Mouse (Mus musculus) A20 (cell line): Measurements from ENCODE around the gene Wdr95.
A peak's percentile ranks its signal among the peaks of the same experiment; 100 is the strongest.

Experiments used
- DNase-seq: peaks from one replicate; pipeline ENCODE4 v3.0.0-alpha.2; 2011; ENCODE audit warnings: low read depth, low spot score

Wdr95 gene

DNA sequence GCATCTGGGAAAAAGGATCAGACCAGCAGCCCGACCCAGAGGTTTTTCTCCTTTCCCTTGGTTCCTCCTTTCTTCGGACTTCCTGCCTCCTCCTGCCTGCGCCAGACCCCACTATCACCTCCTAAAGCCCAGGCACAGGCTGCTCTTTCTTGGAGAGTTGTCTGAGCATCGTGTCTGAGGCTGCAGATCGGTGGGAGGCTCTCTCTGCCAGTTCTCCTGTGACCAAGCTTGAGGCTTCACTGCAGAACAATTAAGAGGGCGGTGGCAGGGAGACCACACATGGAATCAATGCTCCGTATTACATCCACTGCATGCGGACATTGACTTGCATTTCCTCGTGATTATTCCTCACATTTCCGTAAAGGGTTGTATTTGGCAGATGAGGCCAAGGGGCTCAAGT is 49.0 kb downstream of the Wdr95 start:
- no peak for DNase-seq

DNA sequence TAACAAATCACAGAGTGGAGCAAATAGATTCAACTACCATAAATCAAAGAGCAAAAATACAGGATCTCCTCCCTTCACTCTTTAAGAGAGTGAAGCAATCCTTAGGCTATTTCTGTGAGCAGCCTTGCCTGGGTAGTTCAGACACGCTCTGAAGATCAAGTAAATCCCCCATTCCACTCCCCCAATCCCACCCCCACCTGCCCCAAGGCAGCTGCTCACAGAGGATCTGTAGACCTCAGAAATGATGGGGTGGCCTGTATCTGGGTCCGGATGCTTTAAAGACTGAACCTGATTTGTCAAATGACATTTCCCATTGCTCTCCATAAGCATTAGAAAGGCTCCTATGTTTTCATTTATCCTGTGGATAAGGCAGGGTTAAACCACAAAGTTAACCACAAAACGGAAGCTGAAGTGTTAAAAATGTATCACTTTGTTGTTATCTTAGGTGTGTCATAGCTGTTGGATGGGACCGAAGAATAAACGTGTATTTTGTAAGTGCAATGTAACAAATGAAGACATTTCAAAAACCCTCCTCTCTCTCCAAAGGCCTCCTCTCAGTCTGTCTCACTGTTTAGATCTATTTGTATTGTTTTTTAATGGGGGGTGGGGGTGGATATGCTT is 54.3 kb downstream of the Wdr95 start:
- DNase-seq: no peak

DNA sequence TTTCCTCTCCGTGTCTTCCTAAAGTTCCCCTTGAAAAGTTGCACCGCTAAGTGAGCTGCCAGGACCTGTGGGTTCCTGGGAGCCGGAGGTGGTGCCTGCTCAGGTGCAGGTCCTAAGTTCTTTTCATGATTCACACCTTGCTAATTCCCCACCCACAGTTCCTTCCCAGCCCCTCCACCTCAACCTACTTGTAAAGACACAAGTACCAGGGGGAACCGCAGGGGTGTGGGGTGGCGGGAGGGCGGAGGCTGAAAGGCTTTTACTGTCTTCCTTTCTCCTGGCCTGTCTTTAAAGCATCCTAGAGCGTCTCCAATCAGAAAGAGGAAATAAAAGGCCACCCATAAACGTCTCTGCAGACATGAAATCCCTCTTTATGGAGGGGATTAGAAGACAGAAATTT is 55.0 kb downstream of the Wdr95 start:
- no peak for DNase-seq

DNA sequence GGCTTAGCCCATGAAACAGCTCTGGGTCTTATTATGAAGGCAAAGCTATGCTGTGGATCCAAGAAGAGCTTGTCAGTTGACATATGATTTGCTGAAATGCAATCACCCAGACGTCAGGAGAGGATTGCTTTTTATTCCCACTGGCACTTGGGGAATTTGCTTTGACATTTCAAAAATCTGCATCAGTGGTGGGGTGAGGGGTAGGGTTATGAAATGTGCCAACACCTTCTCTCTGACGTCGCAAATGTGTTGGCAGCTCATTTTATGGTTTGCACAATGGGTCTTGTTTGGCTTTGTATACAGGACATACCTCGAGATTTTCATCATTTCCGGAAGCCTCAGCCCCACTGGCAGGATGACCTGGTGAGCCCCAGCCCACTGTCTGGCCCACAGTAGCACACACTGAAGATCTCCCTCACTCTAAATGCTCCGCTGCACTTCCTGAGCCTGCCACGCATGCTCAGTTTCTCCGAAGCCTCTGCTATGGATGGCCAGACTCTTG is 55.7 kb downstream of the Wdr95 start:
- DNase-seq: no peak

DNA sequence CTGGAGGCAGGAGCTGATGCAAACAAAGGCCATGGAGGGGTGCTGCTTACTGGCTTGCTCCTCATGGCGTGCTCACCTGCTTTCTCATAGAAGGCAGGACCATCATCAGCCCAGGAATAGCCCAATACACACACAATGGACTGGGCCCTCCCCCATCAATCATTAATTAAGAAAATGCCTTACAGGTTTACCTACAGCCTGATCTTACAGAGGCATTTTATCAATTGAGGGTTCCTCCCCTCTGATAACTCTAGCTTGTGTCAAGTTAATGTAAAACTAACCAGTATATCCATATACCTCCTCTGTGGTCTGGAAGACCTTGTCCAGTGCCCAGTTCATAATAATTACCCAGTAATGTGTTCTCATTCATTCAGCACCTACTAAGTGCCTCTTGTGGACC is 56.8 kb downstream of the Wdr95 start:
- DNase-seq: no peak

DNA sequence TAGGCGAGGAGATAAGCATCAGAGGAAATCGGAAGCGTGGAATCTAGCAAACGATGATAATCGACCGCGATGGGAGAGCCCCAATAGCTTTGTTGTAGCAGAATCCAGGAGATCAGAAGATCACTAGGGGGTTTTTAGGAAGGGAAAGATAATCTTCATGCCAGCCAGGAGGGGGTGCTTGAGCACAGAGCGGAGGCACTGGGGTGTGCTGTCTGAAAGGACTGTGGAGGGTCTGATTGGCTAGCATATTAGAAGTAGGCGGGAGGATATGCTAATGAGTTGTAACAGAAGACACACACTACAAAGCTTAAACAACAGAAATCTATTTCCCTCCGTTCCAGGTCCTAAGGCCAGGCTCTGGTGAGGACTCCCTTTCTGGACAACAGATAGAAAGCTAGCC is 57.4 kb downstream of the Wdr95 start:
- DNase-seq: peak; percentile 77

DNA sequence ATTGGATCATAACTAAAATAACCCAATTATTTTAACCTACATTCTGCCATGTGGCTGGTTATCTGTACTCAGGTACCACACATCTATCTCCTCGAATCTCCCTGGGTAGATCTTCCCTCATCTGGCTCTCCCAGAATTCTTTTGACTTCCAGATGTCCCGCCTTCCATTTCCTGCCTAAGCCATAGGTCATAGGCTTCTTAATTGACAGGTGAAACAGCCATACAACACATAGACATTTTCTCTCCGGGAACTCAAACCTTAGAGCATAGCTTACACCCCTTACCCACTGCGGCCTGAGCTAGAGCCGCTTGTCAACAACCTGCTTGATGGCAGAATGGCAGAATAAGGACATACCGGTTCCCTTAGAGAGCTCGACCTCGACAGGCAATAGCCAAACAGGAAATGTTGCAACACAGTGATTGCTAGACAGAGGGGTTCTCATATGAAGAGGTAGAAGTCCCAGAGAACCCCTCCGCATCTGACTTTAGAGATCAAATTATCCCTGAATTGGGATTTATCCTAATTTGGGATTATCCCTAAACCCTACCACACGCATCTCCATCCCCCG is 58.9 kb downstream of the Wdr95 start:
- no peak for DNase-seq

DNA sequence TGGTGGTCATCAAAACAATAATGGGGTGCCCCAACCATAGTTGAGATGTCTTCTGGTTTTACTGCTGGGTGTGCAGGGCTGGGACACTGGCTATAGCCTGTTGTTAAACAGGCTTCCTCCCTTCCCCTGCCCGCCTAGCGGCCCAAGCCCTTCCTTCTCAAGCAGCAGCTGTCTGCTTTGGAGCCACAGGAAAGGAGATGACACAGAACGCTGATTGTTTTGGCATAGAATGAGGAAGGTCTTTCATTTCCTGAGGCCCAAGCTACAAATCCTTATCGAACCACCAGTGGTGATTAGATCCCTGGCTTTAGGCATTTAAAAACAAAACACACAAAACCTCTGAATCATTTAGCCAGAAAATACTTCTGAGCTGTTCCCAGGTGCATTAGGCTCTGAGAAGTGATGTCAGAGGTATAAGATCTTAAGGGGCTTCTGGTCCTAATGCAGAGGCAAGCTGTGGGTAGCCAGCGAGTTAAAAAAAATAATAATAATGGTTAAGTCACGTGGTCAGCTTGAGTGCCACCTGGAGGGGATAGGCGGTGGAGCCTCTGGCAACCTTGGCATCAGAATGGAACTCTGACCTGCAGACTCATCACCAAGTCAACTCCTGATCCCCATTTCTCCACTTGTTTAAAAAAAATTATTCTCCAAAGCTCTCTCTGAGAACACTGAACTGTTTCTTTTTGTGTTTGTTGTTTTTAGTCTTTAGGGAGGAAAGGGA is 60.5 kb downstream of the Wdr95 start:
- DNase-seq: no peak

DNA sequence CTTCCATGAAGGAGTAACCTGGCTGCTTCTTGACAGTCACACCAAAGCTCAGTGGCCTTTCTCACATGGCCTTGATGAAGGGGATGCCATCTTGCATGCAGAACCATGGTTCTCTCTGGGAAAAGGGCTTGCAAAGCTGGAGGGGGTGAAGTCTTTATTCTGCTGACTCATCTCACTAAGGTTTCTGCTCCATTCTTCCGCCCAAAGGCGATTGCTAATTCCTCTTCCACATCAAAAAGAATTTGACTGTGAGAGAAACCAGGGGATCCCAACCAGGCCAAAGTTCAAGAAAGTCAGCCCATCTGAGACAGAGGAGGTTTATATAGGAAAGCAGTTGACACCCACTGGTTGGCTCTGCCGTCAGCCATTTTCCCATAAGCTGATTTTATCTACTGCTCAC is 61.5 kb downstream of the Wdr95 start:
- DNase-seq: no peak

DNA sequence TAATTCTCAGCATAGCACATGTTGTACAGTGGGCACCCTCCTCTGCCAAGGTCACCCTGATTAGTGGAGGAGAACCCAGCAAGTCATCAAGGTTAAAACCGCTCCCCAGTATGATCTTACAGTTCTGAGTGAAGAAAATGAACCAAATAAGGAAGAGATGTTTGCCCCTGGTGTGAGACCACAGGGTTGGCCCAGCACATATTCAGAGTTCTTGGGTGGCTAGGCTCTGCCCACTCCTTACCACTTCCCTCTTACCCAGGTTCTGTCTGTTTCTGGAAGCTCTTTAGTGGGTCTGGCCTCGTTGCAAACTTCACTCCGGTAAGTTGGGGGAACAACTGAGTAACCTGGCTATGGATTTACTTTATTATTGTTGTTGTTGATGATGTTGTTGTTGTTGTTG is 65.7 kb downstream of the Wdr95 start:
- no peak for DNase-seq

DNA sequence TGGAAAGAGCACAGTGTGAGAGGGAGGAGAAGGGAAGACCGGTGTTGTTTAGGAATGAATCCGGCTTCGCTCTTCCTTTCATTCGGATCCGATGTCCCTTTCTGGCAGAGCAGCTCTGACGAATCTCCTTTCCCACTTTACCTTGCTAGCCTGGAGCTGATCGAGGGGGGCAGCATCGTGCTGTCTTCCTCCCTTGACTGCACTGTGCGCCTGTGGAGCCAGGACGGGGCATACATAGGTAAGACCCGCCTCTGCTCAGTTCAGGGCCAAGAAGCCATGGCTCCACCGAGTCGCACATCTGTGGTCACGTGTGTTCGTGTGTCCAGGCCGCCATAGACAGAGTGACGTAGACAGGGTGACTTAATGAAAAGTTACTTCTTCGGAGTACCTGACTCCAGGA is 68.9 kb downstream of the Wdr95 start:
- no peak for DNase-seq

DNA sequence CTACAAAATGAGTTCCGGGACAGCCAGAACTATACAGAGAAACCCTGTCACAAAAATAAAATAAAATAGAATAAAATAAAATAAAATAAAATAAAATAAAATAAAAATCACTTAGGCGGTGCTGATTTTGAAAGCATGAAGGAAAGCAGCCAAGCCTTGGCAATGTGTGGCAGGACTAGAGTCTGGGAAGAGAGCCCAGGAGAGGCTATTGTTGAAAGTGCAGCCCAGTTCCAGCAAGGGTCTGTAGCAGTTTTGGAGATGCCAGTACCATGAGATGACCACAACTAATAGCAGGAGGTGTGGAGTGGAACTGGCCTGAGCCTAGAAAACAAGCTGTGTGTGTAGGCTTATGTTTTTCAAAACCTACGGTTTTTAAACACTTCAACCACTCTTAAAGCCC is 73.5 kb downstream of the Wdr95 start:
- DNase-seq: no peak

DNA sequence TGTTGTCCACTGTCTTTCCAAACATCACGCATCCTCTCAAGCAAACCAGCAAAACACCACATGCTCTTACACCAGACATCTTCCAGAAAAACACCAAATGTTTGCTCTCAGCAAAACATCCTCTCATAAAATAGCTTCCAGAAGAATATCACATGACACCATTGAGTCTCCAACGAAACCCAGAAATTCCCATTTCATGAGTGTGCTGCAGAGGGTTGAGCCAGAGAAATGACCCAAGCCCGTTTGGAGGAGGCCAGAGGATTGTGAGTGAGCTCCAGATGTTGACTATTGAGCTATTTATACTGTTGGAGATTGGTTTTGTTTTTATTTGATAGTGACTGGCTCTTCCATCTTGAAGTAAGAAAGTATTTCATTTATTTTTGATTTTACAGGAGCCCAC is 74.8 kb downstream of the Wdr95 start:
- DNase-seq: no peak

DNA sequence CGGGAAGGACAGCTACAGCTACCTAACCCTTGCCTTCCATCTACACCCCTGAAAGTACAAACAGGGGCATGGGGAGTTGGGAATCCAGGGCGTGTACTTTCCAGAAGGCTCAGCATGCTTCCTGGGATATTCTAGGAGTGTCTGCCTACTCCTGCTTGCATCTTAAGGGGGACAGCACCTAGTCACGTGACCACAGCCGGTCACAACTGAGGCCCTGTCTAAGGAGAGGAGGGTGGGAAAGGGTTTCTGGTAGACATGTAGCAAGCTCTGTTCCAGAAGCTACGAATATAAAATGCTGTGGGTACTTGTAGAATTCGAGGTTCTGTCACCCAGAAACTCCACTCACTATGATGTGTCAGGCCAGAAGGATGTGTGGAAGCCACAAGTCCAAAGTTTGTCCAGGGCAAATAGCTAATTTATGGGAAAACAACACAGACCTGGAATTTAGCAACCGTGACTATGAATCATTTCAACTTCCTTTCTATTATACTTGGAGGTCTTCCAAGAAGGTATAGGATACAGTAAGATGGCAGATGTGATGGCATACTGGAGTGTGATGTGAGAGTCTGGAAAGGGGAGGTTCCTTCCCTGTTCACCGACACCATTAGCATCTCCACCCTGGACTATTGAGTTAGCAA is 78.7 kb downstream of the Wdr95 start:
- DNase-seq: no peak

DNA sequence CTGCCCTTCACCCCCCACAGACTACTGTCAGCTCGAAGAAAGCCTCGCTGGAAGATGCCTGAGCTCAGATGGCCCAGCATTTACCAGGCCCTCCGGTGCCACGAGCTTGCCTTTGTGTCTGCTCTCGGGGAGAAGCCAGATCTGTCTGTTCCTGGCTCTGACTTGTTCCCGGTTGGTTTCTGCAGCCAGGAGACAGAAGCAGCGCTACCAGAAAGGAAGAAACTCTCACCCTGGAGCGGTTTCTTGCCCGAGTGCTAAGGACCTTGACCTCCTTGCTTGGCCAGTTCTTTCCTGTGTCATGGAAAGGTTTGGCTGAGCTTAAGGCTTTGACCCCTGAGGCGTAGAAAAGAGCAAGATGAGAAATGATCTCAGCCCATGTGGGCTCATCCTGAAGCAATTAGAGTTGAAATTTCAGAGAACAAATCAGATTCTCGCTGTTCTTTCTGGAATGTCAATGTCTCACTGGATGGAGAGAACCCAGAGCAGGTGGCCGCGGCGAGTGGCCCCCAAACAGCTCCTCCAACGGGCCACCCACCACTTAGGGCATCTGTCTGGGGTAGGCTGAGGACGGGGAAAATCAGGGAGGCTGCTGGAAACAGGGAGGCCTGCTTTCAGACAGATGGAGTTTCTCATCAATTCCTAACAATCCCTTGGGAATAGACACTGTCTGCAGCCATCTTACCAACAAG is 83.1 kb downstream of the Wdr95 start:
- DNase-seq: no peak

DNA sequence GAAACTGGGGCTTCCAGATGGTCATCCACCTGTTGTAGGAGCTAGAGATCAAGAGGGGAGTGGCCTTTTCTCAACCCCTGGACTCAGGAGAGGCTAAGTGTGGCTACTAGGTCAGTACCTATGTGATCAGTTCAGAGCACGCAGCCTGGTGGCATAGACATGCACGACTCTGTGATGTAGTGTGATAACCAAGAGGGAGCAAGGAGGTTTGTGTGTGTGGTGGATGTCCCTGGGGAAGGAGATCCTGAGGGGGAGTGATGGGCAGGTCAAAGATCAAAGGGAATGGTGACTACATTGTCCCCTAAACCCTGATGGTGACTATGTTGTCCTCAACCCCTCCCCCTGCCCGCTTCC is 83.7 kb downstream of the Wdr95 start:
- DNase-seq: no peak

DNA sequence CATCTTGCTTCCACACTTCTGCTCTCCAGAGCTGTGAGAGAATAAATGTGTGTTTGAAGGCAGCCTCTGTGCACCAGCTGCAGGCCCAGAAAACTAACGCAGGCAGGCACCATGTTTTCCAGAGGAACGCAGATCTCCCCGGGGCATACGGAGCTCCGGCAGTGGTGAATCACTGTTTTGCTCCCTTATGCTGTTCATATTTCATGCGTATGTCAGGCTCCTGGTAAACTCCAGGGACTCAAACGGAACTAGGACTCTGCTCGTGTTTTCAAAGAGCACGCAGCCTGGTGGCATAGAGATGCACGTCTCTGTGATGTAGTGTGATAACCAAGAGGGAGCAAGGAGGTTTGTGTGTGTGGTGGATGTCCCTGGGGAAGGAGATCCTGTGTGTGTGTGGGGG is 84.3 kb downstream of the Wdr95 start:
- DNase-seq: no peak

DNA sequence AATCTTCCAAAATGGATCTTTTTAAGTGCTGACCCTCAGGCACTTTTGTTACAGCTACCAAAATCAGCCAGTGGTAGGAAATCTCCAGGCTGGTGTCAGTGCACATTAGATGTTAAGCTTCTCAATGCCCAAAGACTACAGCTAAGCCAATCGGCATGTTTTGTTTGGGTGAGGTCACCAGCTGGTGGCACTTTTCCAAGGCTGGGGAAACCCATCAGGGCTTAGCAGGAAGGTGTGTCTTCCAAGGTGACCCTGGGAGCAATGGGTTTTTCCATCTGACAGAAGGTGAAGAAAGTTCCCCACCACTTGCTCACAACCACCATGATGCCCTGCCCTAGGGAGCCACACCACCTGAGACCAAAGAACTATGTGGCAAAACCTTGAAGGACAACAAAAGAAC is 87.7 kb downstream of the Wdr95 start:
- no peak for DNase-seq

DNA sequence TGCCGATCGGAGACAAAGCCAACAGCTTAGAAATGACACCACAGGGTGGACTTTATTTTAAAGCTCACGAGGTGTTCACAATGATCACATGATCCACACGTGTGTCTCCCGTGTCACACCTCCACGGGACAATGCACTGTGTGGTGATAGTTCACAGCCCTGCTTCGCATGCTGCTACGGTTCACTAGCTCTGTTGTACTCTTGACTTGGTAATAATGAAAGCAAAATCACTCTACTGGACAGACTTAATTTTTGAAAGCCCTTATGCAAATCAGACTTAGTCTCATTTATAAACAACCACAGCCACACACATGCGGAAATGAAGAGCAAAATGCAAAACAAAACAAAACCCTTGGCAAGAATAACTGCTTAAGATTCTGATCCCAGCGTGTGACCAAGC is 88.3 kb downstream of the Wdr95 start:
- peak; percentile 86 for DNase-seq

DNA sequence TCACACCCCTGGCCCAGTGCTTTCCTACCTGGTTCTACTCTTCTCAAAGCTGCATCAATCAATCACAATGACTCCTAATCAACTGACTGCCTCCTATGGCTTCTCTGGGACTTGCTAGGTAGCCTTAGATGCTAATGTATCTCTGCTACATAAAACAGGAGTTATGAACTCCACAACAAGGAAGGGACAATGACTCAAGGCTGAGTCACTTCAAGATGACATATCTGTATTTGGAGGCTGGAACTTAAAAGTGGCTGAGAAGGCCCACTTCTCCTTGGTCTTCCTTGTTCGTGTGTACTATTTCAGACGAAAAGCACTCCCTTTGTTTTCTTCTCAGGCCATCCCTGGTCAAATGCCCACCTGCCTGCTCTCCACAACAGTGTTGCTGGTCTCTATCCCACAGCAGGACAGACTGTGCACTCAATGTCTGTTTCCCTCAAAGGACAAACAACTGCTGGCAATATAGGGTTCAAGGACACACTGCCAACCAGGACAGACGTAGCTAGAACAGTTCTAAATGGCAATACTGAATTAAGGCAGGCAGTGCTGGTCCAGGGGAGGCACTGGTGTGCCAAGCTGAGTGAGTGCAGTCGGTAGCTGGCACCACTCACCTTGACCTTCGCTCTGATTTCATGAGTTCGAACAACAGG is 89.4 kb downstream of the Wdr95 start:
- no peak for DNase-seq

DNA sequence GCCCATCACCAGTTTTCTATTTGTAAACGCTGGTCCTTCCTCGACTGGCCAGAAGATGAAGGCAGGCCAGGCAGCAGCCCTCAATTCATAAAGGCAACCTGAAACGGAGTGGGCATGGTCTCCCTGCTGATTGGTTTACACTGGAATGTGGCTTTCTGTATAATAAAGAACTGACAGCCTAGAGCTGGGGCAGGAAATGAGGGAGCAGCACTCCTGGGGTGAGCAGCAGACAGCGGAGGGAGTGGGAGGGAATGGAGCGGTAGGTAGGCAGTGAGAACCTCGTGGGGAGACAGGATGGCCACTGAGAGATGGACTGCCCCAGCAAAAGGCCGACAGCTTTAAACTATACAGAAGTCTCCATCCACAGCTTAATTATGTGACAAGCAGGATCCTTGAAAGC is 93.7 kb downstream of the Wdr95 start:
- DNase-seq: no peak

DNA sequence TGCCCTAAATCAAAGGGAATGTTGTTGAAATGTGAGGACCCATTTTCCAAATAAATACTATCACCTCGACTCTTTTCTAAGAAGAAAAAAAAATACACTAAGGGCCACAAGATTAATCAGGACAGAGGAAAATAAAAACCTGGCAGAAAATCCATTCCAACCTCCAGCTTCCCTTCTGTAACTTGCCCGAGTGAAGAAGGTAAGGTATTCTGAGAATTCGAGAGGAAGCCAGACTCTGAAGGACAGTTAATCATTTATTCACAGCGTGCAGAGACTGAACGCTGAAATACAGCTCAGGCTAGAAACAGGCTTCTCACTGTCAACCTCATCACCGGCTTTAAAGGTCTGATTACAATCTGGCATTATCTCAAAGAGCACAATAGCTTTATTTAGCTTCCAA is 94.2 kb downstream of the Wdr95 start:
- no peak for DNase-seq
